Mouse (Mus musculus) limb, embryonic 10.5 days (tissue): ENCODE results near the gene Urah. TPM values are rescaled to one million over a fixed set of nuclear protein-coding genes. Genes with fewer than 3 reads are reported as not detected.

ENCODE experiments used
- DNase-seq: peaks from one replicate; pipeline ENCODE4 v3.0.0-alpha.2; 2017; ENCODE audit warnings: low spot score
- H3K27ac ChIP-seq: fragments of 300-500 bp; sonication (generic); 2 replicates; pipeline ENCODE4 v1.5.1; 2016; ENCODE audit warnings: mild to moderate bottlenecking
- H3K27me3 ChIP-seq: fragments of 300-500 bp; sonication (generic); 2 replicates; pipeline ENCODE4 v1.6.1; 2016; ENCODE audit warnings: low read depth, mild to moderate bottlenecking; ENCODE audit not compliant: poor library complexity, severe bottlenecking
- H3K36me3 ChIP-seq: fragments of 300-500 bp; sonication (generic); 2 replicates; pipeline ENCODE4 v1.6.1; 2016; ENCODE audit warnings: mild to moderate bottlenecking, moderate library complexity
- H3K4me1 ChIP-seq: fragments of 300-500 bp; sonication (generic); 2 replicates; pipeline ENCODE4 v1.6.1; 2016
- H3K4me3 ChIP-seq: fragments of 300-500 bp; sonication (generic); 2 replicates; pipeline ENCODE4 v1.5.1; 2016; ENCODE audit warnings: mild to moderate bottlenecking, moderate library complexity
- H3K9me3 ChIP-seq: fragments of 300-500 bp; sonication (generic); replicated peaks from 2 replicates; pipeline ENCODE4 v1.6.1; 2016; ENCODE audit warnings: mild to moderate bottlenecking
- WGBS: fragments of 180-500 bp; shearing (Covaris S2); methylation state at CpG from one replicate; pipeline ENCODE4 v1.1.7; 2016; 5-methylcytosine and 5-hydroxymethylcytosine counted together
- polyA plus RNA-seq: library from polyadenylated mRNA; unstranded; fragments of >200 nt; fragmentation: Nextera tagmentation; extraction: Ambion mirVana; gene quantifications from 2 replicates; pipeline ENCODE4 v1.2.1, GENCODE M21; 2016

Gene Urah
- polyA plus RNA-seq, 1 experiment from 2014 or later = 0.95 TPM

DNA sequence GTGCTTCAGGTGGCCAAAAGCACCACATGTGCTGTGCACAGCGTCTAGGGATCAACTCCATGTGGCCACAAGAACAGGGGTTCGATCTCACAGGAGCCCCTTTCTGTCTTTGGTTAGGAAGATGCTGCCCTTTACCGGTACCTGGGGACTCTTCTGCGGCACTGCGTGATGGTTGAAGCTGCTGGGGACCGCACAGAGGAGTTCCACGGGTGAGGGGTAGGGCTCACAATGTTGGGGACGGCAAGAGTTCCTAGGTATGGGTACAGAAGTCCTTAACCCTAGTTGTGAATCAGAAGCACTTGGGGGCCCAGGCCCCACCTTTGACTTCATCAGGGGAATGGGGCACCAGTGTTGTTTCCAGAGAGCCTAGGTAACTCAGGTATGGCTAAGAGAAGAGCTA, 23.9 kb downstream of the Urah start:
- no peak for DNase-seq
- Histone ChIP-seq H3K36me3 (peaks cover 67% of the 10 kb centered on the region), H3K27me3 (no peaks in the 10 kb centered on the region), H3K4me1 (peaks cover 36% of the 10 kb centered on the region), H3K27ac (no peak overlapping the region), H3K4me3 (peak overlapping the region; percentile 91; the same call in 1 of the 2 replicates), H3K9me3 (no peaks in the 10 kb centered on the region)
- WGBS = 96% methylated on average over 8 of the region's 8 CpGs

DNA sequence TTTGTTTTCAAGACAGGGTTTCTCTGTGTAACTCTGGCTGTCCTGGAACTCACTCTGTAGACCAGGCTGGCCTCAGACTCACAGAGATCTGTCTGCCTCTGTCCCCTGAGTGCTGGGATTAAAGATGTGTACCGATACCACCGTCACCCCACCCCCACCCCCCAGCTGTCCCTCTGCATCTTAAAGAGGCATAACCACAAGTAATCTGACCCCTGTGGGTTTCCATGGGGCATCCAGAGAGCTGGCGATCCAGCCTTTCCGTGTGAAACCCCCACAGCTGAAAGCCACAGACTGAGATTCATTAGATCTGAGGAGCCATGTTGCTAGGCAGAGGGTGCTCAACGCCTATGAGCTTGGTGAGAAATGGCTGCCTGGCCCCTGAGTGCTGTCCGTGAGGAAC, 25.2 kb downstream of the Urah start:
- H3K9me3 ChIP-seq = no peaks in the 10 kb centered on the region
- H3K27ac ChIP-seq = no peak overlapping the region
- 77% methylated on average over 6 of the region's 6 CpGs for WGBS
- H3K4me3 ChIP-seq = no peak overlapping the region
- no peak for DNase-seq
- H3K36me3 ChIP-seq = peaks cover 67% of the 10 kb centered on the region
- no peaks in the 10 kb centered on the region for H3K27me3 ChIP-seq
- peaks cover 34% of the 10 kb centered on the region for H3K4me1 ChIP-seq

DNA sequence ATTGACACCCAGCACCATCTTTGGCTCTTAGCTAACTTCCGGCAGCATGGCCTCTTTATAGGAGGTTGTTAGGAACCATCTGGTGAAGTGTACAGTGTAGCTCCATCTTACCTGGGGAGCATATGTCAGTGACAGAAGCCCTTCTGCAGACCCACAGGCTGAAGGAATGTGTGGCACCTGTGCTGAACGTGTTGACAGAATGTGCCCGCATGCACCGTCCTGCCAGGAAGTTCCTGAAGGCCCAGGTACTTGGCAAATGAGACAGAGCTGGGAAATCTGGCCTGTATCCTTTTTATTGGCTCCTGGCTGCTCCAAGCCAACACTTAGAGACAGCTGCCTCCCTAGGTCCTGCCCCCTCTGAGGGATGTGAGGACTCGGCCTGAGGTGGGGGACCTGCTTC, 25.9 kb downstream of the Urah start:
- 90% methylated on average over 5 of the region's 5 CpGs for whole genome bisulfite sequencing
- Histone ChIP-seq H3K27me3 (no peaks in the 10 kb centered on the region), H3K4me1 (peaks cover 27% of the 10 kb centered on the region), H3K9me3 (no peaks in the 10 kb centered on the region), H3K4me3 (no peak overlapping the region), H3K36me3 (peaks cover 70% of the 10 kb centered on the region), H3K27ac (no peak overlapping the region)
- no peak for DNase-seq

GRCm38 (mm10) chr7:140864761-140865160, 29.9 kb downstream of the Urah start:
- no peak overlapping the region for H3K27ac ChIP-seq
- no peaks in the 10 kb centered on the region for H3K4me1 ChIP-seq
- H3K9me3 ChIP-seq = no peaks in the 10 kb centered on the region
- peaks cover 77% of the 10 kb centered on the region for H3K36me3 ChIP-seq
- no peak overlapping the region for H3K4me3 ChIP-seq
- H3K27me3 ChIP-seq = no peaks in the 10 kb centered on the region
- 87% methylated on average over 12 of the region's 12 CpGs for WGBS
- DNase-seq = no peak

- Histone ChIP-seq H3K9me3 (no peaks in the 10 kb centered on the region), H3K4me1 (no peaks in the 10 kb centered on the region), H3K27me3 (no peaks in the 10 kb centered on the region), H3K27ac (no peak overlapping the region), H3K36me3 (peaks cover 38% of the 10 kb centered on the region), H3K4me3 (no peak overlapping the region)
- 92% methylated on average over 4 of the region's 4 CpGs for WGBS
- DNase-seq = no peak
Observed at GRCm38 (mm10) chr7:140874224-140874623, 39.4 kb downstream of the Urah start.

- Histone ChIP-seq H3K36me3 (peaks cover 34% of the 10 kb centered on the region), H3K4me3 (no peak overlapping the region), H3K27ac (no peak overlapping the region), H3K27me3 (no peaks in the 10 kb centered on the region), H3K9me3 (no peaks in the 10 kb centered on the region), H3K4me1 (peaks cover 10% of the 10 kb centered on the region)
- WGBS = 85% methylated on average over 6 of the region's 6 CpGs
- no peak for DNase-seq
Observed at GRCm38 (mm10) chr7:140877364-140877763, 42.5 kb downstream of the Urah start.

DNA sequence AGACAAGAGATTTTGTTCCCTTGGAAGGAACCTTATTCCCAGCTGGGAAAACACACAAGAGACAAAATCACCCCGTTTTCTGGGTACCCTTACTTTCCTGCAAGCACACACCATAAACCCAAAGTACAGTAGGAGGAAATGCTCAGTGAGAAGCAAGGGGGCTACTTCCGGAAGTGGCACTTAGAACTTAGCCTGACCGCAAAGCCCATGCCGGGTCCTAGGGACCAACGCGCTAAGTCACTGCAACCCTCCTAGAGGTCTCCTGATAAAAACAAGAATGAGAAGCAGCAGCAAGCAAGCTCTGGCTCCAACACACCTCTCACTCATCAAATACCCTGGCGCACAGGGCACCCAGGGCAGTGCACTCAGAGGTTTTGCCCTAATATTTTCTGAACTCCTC, 44.5 kb downstream of the Urah start:
- 89% methylated on average over 7 of the region's 7 CpGs for WGBS
- Histone ChIP-seq H3K4me1 (peaks cover 16% of the 10 kb centered on the region), H3K27ac (no peak overlapping the region), H3K9me3 (no peaks in the 10 kb centered on the region), H3K27me3 (no peaks in the 10 kb centered on the region), H3K36me3 (peaks cover 34% of the 10 kb centered on the region), H3K4me3 (no peak overlapping the region)
- DNase-seq = no peak

- 89% methylated on average over 3 of the region's 3 CpGs for WGBS
Observed at GRCm38 (mm10) chr7:140880419-140880818, 45.6 kb downstream of the Urah start.

GRCm38 (mm10) chr7:140880865-140881515, 46.2 kb downstream of the Urah start:
- DNase-seq = no peak
- Histone ChIP-seq H3K4me1 (peaks cover 16% of the 10 kb centered on the region), H3K4me3 (peak overlapping the region; percentile 91), H3K27ac (peak overlapping the region; percentile 90), H3K36me3 (peaks cover 37% of the 10 kb centered on the region), H3K9me3 (no peaks in the 10 kb centered on the region), H3K27me3 (no peaks in the 10 kb centered on the region)
- 36% methylated on average over 8 of the region's 8 CpGs for WGBS

More at GRCm38 (mm10) chr7:140880419-140880818, 45.6 kb downstream of the Urah start:
- H3K9me3 ChIP-seq = no peaks in the 10 kb centered on the region
- no peak for DNase-seq
- no peak overlapping the region for H3K4me3 ChIP-seq
- no peaks in the 10 kb centered on the region for H3K27me3 ChIP-seq
- peaks cover 36% of the 10 kb centered on the region for H3K36me3 ChIP-seq
- peaks cover 16% of the 10 kb centered on the region for H3K4me1 ChIP-seq
- H3K27ac ChIP-seq = no peak overlapping the region

DNA sequence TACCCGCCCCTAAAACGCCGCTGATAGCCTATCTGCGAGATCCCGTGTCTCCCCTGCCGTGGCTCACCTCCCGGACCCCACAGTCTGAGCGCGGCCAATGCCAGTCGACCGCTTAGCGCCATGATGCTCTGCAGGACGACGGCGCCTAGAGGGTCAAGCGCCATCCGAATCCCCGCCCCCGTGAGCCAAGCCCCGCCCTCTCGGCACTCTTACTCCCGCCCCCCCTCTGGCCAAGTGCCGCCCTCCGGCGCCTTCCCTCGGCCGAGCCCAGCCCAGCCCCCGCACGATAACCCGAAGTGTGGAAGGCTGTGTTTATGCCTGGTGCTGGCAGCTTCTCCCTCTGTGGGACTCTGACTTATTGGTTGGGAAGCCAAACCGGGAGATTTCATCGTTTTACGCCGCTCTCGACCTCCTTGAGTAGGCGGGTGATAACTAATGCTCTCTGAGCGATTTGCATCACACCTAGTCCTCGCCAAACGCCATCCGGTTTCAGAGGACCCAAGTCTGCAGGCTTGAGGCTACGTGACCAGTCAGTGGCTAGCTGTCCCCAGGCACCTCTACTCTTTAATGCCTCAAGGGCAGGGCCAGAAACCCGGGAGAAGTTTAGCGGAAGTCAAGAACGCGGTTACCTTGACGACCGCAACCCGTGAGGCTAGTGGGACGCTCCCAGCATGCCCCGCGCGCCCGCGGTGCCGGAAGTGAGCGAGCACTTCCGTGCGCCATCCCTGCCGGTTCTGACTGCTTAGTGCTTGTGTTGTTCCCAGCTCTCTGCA, 47.1 kb downstream of the Urah start, which contains the start of the genes Psmd13 and Sirt3:
Psmd13 (plus strand) TSS at position 273 of the 773 bp plus-strand sequence.
Sirt3 (minus strand) TSS at position 614 of the 773 bp plus-strand sequence.
- peaks cover 16% of the 10 kb centered on the region for H3K4me1 ChIP-seq
- H3K4me3 ChIP-seq = peak within 1 kb of the TSS; percentile 91
- no peaks in the 10 kb centered on the region for H3K27me3 ChIP-seq
- H3K36me3 ChIP-seq = peaks cover 39% of the 10 kb centered on the region
- peak; percentile 96 for DNase-seq
- H3K9me3 ChIP-seq = no peaks in the 10 kb centered on the region
- H3K27ac ChIP-seq = peak within 1 kb of the TSS; percentile 90
- WGBS = under 1% methylated on average over 59 of the region's 59 CpGs

- H3K36me3 ChIP-seq = peaks cover 40% of the 10 kb centered on the region
- no peak for DNase-seq
- peak overlapping the region; percentile 90 for H3K27ac ChIP-seq
- H3K9me3 ChIP-seq = no peaks in the 10 kb centered on the region
- no peaks in the 10 kb centered on the region for H3K27me3 ChIP-seq
- under 1% methylated on average over 12 of the region's 12 CpGs for WGBS
- peaks cover 16% of the 10 kb centered on the region for H3K4me1 ChIP-seq
- peak overlapping the region; percentile 91 for H3K4me3 ChIP-seq
Observed at GRCm38 (mm10) chr7:140882469-140882803, 47.6 kb downstream of the Urah start.
